Mouse (Mus musculus) layer of hippocampus, adult 9-11 months (tissue): Measurements from ENCODE around the gene Prr5l.

Experiments used
- DNase-seq: peaks from one replicate; pipeline ENCODE4 v3.0.0; 2022

Gene Prr5l

DNA sequence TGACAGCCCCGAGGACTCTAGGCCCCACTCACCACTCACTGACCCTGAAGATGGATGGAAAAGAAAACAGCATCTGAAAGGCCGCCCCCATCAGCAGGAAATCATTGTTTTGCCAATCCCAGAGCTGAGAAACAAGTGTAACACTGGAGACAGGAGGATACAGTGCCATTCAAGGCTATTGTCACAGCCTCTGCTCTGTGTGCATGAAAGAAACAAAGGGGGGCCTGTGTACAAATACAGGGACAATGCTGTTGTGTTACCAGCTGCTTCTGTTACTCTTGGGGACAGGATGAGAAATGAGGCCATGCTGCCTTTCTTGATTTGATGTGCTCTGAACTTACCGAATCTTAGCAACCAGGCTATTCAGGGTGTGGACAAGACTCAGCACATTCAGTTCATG, at the start of gene Prr5l:
TSS of gene Prr5l (minus strand) at position 30 of the 400 bp plus-strand sequence.
- peak; percentile 77 for DNase-seq

DNA sequence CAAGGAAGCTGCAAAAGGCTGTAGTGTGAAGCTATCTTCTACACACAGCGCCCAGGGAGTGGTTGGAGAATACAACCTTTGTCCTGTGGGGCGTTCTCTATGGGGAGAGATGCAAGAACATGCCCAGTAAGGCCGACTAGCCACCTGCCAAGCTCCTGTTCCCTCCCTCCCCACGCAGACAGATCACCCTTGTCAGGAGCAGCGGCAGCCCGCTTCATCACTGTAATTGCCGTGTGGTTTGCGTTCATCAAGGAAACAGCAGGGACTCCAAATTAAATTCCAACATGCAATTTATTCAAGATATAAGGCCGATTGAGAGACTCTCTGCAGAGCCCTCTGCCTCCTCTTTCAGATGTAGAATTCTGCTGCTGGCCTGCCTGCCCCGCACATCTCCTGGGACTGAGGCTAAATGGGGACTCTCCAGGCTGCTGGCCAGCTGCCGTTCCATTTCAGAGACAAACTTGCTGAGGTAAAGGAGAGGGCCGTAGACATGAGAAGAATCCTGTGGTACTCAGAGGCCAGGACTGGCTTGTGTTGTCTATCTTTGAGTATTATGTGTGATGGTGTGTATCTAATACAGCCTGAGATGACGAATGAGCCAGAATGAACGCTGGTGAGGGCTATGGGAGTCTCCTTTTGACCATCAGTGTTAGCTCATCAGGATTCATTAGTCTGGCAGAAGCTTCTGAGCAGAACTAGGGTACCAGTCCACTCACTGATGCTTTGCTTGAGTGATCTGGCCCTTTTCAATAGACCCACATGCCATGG, 49.5 kb upstream of the Prr5l start:
- no peak for DNase-seq

DNA sequence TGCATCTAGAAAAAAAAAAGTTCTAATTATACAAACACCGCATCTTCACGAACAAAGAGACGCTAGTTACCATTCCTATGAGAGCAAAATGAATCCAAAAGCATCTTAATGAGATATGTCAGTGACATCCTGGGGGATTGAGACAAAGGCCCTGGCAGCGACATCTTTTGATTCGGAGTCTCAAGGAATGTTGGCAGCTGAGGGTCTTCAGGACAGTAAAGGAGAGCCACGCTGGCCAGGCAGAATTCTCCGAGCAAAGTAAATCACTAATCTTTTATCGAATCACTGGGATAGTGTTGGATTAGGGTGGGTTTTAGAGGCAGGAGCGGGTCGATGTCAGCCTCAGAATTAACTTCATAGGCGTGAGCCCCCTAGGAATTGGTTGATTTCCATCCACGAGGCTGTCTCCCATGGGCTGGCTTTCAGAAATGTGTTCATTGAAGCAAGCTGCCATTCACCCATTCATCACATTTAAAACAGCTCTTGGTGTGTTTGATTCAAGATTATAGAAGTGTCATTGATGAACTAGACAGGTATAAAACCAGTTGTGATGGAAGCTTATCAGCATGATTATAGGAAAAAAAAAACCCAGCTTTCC, 42.9 kb upstream of the Prr5l start:
- DNase-seq = no peak

DNA sequence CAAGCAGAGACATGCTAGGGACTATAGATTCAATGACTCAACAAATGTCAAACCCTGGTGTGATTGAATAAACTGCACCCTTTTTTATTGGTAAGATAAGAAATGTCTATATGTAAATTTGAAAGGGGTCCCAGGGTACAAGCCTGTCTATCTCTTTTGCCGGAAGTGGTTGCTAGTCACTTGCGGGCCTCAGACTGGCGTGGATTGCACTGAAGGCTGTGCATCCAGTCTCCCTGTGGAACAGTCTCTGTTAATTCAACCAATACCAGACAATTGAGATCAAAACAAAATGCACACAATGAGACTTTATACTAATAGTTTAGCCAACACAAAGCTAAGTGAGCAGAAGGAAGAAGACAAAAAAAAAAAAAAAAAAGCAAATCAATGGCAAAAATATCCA, 42.4 kb upstream of the Prr5l start:
- no peak for DNase-seq

DNA sequence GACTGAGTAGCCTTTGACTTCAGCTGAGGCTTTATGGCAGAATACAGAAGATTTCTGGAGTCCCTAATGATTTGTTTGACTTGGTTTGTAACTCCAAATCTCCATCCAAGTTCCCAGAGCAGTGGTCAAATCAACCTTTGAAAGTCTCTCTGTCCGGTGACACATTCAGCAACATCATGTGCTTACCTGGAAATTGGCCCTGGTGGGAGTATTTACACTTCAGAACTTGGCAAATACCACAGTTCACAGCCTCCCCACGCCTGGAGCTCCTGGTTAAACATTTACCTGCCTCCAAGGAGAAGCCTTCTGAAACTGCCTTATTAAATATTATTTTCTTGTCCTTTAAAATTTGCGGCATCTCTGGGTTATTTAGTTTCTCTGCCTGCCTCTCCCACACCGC, 40.4 kb upstream of the Prr5l start:
- no peak for DNase-seq

DNA sequence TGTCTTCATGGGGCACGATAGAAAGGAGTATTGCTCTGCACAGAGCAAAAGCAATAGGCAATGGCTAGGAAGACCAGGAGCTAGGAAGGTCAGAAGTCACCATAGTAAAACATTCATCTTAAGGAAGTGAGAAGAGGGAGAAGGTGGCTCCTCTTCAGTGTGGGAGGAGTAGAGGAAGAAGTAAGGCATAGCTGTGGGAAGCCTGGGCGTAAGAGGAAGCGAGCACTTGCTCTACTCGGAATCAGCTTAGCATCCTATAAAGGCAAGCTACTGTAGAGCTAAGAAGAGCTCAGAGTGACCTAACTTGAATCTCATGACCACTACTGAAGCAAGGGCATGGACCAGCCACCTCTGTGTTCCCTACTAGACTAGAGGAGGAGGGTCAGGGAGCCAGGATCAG, 39.5 kb upstream of the Prr5l start:
- no peak for DNase-seq

DNA sequence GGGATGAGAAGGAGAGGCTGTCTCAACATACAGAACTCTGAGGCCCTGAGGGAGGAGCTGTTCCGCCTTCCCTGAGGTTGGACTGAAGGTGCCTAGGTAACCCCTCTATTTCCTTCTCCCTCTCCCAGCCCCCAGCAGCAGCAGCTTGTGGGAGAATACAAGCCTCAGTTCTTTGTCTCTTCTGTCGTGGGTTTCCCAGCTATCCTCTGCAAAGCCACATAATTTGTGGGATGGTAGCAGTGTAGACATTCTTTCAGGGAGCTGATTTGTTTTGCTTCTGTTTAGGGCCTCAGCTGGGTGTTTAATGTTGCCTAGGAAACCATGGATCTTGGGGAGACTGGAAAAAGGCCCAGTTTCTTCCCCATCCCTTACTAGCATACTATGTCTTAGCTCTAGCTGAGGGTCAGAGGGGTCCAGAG, 37.3 kb upstream of the Prr5l start:
- no peak for DNase-seq

DNA sequence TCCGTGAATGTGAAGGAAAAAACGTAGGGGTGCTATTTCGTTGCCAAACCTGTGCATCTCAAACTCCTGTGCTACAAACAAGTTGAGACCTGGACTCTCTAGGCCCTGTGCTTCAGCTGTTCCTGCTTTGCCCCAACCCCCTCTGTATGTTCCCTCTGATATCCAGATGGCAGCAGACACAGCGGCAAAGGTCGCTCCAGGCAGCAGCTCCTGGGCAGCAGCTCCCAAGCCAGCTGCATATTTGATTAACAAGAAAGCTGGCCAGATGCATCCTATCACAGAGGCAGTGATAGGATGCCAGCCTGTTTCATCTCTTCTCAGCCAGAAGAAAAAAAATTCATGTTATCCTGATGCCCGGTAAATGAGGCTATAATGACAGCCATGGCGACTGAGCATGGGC, 35.7 kb upstream of the Prr5l start:
- no peak for DNase-seq

DNA sequence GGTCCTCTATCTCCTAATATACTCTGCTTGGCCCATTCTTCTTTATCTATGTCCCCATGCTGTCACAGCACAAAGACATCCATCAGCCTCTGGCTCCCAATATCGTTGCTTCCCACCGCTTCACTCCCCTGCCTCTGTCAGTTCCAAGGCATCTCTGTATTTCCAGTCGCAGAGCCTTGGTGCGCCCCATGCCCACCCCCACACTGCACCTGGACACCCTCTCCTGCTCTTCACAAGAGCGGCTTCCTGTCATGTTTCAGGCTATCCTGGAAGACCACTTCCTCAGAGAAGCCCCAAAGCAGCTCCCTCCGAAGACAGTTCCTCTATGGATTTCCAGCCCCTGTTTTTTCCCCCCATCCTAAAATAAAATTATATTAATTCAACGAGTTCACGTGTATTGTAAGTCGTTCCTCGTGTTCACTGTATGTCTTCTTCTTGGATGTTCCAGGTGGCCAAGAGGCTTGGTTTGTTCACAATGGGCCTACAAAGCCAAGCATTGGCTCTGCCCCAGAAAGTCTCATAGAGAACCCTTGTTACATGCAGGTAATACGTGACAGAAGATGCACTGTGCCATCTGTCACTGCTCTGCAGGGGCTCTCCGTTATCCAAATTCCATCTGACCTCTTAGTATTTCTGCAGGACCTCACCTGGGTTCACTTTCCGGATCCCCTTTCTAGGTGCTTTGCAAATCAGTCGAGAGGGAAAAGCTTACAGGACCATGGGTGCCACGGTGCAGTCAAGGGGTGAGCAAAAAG, 26.7 kb upstream of the Prr5l start:
- no peak for DNase-seq

DNA sequence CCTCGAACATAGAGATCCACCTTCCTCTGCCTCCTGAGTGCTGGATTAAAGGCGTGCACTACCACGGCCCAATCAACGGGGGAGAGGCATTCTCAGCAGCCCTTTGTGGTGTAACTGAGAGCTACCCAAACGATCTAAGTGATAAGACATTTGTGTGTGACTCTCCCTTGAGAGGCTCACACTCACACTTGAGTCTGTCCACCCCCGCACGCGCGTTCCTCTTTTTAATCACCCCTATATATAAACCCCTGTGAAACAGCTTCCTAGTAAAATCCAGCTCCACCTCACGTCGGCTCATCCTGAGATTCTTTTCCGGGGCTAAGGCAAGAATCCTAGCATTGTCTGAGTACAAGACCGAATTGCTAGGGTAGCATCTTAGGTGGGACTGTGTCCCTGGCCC, 25.9 kb upstream of the Prr5l start:
- DNase-seq = no peak

DNA sequence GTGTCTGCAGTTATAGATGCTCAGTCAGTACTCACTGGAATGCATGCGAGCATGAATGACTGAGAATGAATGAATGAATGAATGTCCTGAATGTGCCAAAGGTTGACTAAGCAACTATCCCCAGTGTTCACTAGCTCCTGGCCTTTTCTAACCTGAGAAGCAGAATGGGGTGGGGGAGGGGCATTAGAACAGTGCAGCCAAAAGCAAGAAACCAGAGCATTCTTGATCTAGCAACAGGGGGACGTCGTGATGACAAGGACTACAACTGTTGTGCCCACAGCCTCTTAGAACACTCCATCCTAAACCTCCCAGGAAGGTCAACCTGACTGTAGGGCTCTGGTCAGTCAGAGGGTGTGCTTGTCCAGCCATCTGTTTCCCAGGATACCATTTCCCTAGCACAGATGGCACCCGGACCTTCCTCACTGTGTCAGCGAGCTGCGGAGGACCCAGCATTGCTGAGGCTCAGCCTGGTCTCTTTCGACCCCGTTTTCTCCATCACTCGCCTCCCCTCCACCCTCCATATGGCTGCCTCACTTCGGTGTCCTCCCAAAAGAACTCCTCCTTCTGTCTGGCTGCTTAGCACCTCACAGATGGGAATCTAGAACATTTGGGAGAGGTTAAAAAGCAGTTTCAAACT, 24.7 kb upstream of the Prr5l start:
- DNase-seq = peak; percentile 43

DNA sequence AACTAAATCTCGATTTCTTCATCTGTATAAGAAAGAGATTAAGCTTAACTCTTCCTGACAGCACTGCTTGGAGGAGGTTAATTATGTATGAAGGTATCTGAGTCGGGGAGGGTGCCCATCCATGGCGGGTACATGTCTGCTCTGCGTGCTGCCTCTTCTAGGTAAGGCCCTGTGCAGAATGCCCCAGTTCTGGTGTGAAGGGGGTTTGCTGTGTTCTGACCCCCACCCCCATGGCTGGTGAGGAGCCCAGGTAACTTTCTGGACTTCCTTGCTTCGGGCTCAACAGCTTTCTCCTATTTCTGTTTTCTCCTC, 23.5 kb upstream of the Prr5l start:
- no peak for DNase-seq

DNA sequence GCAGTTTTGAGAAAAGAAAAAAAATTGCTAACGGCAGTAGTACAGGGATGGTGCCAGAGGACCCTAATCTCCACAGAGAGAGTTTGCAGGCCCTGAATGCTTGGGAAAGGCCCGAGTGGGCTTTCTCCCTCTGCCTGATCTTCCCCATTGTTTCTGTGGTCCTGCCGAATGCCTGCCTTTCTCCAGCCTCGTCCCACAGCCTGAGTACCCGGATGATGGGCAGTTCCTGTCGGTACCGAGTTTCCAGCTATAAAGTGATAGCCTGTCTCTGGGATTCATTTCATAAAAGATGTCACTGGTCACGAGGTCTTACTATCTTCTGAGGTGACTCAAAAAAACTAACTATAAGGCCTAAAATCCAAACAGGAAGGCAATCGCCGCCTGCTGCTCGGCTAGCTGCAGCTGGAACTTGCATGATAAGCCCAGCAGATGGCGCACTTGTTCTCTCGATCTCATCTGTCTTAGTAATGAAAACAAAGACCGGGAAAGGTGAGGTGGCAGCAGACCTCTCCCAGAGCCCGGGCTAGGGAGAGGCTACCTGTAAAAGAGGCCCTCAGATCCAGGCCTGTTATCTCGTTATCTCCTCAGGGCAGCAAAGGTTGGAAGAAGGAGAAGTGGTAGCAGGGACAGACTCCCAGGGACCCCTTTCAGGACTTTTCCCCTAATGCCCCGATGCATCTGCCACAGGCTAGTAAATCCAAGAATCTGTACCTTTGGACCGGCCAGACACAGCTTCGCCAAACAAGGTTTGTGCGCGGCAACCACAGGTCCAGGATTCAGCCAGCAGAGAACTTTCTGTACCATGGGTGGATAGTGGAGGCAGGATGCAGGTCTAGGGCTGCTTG, 22.9 kb upstream of the Prr5l start:
- DNase-seq = peak; percentile 77

DNA sequence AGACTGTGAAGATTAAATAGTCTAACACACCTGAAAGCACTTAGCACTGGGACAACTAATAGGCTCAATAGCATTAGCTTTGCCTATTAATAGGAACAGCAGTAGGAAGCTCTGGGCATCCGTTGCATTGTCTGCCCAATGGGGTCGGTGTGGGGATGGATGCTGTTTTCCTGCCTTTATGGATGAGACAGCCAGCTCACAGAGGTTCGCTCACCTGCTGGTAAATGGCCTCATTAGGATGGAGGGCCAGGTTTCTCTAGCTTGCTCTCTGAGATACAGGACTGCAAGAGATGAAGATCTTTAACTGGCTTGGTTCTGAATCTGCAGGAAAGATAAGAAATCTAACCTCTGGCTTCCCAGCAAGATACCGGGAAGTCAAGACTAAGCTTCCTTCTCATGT, 19.4 kb upstream of the Prr5l start:
- DNase-seq = no peak

DNA sequence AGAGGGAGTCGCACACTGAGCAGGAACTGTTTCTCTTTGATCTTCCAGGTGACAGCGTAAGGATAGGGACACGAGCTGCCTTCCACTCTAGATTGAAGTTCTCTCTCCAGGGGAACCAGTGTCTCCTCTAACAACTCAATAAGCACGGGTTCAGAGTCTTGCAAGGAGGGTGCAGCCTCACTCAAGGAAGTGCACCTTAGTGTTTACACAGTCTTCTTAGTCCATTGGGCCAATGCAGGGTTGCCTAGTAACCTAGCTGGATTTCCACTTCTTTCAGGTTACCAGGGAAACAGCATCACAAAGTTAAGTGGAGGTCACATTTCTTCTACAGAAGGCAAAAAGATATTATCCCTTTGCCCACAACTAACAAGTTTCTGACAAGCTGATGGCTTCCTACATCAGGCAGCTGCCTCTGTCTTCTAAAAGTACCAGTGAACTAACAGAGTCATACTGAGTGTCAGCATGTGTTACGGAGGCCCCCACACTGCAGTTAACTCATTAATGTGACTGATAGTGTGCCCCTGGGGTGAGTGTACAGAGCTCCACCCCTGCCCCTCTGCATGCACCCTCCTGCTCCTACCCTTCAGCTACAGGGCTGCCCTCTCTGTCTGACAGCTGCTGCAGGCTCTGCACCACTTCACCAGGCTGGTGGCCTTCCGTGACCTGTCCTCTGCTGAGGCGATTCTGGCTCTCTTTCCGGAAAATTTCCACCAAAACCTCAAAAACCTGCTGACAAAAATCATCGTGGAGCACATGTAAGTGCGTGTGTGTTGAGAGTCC, 13.8 kb upstream of the Prr5l start:
- no peak for DNase-seq

DNA sequence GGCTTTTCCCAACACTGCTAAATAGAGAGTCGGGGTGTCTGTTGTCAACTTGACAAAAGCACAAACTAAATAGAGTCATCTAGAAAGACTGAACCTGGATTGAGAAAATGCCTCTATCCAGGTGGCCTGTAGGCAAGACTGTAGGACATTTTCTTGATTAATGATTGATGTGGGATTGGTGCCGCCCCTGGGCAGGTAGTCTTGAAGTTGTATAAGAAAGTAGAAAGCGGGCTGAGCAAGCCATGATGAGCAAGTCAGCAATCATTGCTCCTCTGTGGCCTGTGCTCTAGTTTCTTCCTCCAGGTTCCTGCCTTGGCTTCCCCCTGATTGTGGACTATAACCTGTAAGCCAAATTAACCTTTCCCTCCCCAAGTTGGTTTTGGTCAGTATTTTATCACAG, 11.3 kb upstream of the Prr5l start:
- no peak for DNase-seq

DNA sequence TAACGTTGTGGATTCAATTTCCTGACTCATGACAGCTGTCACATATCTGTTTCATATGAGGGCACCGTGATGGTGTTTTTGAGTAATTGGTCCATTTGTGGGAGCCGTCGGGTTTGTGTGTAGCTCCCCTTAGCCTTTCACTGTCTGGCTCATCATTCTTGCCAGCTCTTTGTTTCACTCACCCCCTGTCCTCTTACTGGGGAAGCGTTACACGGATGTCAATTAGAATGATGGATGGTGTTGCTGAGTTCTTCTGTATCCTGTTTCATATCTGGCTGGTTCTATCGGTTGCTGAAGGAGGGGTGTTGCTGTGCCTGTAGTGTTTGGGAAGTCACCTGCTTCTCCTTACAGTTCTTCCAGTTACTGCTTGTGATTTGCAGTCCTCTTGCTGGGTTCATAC, 8.3 kb upstream of the Prr5l start:
- DNase-seq = no peak

DNA sequence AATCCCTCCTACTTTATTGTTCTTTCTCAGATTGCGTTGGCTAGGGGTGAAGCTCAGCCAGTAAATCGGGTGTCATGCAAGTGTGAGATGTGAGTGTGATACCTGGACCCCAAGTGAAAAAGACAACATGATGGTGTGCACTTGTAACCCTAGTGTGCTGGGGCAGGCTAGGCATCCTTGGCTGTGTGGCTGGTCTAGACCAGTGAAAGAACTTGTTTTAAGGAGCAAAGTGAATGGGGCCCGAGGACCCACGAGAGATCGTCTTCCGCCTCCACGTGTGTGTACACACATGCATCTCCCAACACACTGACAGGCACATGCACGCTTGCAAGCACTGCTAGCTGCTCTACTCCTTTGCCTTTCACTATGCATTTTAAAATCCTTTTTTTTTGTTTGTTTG, 6.1 kb upstream of the Prr5l start:
- no peak for DNase-seq

DNA sequence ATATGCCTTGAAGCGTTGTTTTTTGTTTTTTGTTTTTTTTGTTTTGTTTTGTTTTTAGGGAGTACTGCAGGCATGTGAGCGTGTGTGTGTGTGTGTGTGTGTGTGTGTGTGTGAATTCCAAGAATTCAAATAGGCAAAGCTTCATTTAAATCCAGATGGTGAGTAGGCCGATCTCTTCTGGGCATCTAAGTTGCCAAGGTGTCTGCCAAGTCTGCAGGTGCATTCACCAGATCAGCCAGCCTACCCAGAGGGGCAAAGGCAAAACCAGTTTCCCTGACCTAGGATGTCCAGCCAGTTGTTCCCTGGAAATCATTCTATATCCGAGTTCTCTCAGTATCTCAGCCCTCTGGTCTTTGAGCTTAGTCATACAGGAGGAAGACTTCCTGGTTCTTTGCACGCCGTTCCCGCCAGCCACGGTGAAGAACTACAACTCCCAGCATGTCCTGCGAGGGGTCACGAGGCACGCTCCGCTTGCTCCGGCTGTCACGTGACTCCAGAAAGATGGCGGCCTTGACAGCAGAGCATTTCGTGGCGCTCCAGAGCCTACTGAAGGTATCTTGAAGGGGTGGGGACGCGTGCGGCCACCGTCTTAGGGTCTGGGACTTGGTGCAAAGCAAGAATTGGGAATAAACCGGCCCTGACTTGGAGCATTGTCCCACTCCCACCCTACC, 3.1 kb upstream of the Prr5l start, which contains the start of gene Commd9:
TSS of gene Commd9 (plus strand) at position 480 of the 671 bp plus-strand sequence.
- peak; percentile 96 for DNase-seq

DNA sequence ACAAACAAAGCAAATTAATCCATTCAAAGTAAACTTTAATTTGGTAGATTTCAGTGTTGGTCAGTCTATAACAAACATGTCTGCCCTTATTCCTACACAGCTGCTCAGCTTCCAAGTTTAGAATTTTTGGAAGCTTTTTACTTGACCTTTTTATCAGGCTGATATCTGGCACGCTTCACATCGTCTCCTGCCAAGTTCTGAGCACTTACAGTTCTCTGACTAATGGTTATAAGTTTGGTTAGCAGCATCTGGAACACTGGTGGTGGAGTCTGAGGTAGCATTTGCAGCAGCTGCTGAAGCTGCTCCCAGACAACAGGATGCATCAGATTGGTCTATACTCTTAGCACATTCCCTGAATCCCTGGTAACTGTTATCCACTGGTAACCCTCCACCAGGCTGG, 1.5 kb upstream of the Prr5l start:
- DNase-seq = no peak

DNA sequence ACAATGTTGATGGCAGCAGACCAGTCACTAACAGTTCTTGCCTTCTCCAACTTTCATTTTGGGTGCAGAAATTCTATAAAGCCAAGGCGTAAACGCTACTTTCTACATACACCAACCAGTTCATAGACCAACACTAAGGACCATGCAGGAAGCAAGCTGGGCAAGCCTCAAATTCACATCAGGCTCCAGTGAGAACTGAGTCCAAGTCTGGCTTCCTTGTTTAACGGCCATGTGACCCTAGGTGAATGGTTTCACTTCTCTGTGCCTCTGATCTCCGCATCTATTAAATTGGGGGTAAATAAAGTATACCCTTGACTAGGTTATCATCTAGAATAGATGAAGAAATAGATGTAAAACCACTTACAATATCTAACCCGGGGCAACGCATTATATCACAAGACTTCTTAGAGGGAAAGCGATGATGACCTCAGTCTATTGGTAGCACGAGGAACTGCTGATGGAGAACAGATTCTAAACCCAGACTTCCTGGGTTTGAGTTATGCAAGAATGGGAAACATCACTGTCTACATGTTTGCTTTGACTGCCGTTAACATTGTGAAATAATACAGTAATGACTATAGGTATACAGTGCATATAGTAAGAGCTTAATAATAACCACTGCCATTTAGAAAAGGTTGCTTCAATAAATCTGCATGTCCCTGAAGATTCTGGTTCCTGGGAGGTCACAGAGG, 1.2 kb downstream of the Prr5l start:
- peak; percentile 53 for DNase-seq
